Mouse (Mus musculus): ENCODE measurements at regions not wholly inside any gene's neighbourhood (a gene's known extent, or its start where the extent isn't known, plus 50 kb on each side); places are given as distances from the start of the nearest gene placed in this dataset.
"Not testable (repeated sequence)": the region's sequence is repeated elsewhere in the genome, so short reads cannot be mapped to it uniquely, and the experiment has no call there.

DNA sequence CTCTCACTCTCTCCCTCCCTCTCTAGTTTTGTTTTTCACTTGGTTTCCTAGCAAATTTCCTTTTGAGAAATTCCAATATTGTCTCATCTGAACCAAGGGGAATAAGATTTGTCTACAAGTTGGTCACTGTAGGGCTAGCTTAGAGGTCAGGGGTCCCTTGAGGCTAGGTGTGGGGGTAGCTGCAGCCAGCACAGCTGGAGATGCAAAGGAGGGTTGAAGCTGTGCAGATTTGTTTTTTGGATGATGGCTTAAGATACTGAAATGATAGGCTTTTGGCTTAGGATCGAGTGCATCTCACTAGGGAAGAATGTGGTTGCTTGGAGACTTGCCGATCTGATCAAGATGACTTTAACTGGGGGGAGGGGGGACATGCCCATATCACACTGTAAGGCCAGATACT, 88.3 kb upstream of the Tmem28 start:
- no peak for DNase-seq (ENCODE audit: low spot score)

DNA sequence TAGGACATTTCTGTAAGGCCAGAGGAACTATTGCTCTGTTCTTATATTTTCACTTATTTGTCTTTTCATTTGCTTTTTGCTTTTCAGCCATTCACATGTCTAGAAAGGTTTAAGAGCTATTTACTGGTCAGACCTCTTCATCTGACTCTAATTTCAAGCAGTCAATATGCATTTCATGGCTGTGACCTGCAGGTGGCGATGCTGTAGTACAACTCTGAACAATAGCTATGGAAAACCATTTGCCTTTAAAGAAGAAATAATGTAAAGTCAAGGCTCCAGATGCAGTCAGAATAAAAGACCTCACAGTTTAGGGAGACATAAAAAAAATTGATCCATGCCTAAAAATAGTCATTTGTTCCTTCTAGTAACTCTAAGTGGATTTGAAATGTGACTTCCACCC, 95.7 kb upstream of the Tmem28 start:
- peak; percentile 63 for DNase-seq (ENCODE audit: low spot score)

DNA sequence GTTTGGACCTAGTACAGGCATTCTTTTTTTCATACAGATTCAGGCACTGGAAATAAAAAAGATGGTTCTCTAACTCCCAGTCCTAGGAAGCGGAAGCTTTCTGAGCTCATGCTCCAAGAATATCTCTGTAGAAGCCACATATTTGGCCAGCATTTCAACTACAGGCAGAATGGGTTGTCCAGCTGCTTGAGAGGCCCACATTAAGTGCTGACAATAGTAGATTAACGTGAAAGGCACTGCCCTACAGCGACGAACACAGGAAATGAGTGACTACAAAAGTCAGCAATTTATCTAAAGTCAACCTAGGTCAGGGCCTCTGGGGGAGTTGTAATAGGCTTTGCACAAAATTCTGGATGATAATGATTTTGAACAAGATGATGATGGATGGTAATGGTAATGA, 125.5 kb upstream of the Tmem28 start:
- DNase-seq (ENCODE audit: low spot score): no peak

DNA sequence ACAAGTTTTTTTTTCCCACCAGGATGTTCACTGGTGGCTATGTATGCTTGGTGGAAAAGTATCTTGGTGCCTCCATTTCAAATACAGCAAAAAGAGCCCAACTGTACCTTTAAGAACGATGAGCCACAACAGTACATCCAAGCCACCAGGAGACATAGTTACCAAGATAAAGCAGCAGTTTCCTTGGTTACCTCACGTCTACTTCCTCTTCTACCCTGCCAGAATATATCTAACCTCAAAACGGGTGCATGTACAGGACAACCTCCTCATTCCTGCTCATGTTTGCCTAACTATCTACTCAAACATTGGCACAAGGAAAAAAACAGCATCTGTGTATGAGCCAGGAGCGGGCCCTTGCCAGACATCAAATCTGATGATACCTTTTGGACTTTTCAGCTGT, 129.8 kb upstream of the Tmem28 start:
- no peak for DNase-seq (ENCODE audit: low spot score)

DNA sequence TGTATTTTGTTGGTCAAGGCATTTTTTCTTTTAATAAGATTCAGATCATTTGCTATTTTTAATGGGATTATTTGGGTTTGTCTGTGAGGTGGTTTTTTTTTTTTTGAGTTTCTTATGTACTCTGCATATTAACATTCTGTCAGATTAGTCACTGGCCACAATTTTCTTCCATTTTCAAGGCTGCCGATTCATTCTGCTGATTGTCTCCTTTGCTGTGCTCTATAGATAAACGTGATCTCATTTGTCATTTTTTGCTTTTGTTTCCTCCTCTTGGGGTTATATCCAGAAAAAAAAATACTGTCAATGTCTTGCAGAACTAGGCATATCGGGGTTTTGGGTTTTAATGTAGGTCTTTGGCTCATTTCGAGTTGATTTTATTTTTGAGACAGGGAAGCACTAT, 131.1 kb upstream of the Tmem28 start:
- no peak for DNase-seq (ENCODE audit: low spot score)

DNA sequence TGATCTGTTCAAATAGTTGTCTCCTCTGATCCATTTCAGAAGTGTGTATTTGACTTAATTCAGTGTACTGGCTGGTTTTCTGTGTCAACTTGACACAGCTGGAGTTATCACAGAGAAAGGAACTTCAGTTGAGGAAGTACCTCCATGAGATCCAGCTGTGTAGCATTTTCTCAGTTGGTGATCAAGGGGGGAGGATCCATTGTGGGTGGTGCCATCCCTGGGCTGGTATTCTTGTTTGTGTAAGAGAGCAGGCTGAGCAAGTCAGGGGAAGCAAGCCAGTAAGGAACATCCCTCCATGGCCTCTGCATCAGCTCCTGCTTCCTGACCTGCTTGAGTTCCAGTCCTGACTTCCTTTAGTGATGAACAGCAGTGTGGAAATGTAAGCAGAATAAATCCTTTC, 138.3 kb upstream of the Tmem28 start:
- DNase-seq (ENCODE audit: low spot score): not testable (repeated sequence)

DNA sequence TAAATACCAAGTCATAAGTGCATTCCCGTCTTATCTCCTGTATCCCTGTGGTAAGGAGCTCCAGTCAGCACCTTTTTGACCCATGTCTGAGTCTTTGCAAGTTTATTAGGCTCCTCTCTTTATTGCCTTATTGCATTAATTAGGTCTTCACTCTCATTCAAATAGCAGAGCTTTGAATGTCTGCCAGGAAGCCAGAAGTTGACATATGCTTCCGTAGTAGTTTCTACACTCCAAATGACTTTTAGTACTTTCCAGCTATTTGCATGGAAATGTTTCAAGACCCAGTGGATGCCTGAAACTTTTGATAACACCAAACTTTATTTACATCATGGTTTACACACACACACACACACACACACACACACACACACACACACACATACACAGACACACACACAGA, 153.2 kb upstream of the Tmem28 start:
- DNase-seq (ENCODE audit: low spot score): no peak

DNA sequence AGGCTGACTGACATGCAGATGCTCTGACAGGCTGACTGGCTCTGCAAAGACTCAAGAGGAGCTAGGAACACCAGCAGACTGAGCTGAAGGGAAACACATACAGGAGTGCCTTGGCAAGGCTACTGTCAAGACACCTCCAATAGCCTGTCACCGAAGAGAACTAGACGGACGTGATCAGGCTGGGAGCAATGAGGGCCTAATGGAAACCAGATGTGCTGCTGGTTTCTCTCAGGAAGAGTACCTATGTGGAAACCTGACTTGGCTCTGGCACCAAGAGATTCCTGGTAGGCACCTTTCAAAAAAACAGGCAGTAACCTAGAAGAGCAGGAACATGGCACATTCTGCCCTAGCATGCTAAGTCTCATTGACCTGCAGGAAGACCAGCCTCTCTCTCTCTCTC, 158.3 kb upstream of the Tmem28 start:
- peak; percentile 43 for DNase-seq (ENCODE audit: low spot score)

DNA sequence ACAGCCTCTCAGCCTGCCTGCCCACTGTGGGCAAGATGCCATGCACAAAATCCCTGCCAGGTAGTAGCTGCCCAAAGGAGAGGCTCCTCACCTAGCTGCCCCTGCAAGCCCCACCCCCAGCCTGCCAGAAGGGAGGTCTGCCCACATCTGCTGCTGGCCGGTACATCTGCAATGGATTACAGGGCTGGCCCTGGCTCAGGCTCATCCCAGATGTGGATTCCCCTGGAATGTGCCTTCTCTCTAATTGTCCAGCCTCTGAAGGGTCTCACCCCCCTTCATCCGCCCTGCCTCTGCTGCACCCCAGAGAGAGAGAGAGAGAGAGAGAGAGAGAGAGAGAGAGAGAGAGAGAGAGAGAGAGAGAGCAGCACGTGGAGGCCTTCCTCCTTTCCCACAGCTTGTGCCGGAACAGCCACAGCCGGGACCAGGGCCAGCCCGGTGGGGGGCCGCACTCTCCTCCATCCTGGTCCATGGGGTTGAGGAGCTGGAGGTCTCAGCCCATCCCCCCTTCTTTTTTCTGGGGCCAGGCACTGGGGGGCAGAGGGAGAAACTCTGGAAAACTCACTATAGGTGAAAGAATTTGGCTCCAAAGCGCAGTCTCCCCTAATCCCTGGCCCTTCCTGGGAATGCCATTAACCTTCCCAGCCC, 161.2 kb upstream of the Tmem28 start:
- DNase-seq (ENCODE audit: low spot score): peak; percentile 46

DNA sequence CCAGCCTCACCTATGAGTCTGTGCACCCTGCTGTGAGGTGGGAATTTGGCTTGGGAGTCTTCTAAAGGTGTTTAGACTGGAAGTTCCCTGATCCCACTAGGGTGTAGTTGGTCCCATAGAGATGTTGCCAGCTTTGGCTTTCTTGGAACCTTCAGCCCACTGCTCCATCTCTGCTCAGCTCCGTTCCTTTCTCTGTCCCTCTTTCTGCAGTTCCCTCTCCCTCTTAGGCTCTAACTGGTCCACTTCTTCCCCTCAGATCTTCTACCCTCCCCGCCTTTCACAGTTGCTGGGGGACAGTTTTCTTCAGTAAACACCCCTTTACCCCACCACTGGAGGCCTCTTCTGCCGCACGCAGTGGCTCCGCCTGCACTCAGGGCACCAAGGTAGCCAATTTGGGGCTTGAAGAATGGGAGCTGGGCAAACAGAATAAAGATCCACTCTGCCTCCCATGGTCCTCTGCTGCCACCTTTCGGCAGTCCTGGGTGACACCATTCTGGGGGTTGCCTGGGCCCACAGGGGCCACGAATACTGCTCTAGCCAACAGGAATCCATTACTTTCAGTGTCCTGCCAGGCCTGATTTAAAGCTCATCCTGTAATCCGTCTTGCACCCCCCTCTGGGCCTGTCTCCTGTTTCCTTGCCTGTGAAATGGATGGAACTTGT, 162.9 kb upstream of the Tmem28 start:
- DNase-seq (ENCODE audit: low spot score): peak; percentile 86

DNA sequence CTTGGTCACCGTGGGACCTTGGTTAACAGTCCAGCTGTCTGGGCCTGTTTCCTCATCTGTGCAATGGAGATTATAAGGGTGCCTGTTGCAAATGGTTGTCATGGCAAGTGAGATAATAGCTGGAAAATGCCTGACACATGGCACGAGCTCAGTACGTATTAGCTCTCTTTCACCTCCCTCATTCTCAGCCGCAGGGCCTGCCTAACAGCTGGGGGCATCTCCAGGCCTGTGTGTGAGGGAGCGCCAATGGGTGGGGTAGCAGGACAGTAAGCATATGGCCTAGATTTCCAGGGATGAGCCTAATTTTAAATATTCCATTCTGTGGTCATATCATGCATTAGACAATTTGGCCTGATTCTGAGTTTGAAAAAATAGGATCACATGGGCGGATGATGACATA, 163.8 kb upstream of the Tmem28 start:
- peak; percentile 3 for DNase-seq (ENCODE audit: low spot score)

DNA sequence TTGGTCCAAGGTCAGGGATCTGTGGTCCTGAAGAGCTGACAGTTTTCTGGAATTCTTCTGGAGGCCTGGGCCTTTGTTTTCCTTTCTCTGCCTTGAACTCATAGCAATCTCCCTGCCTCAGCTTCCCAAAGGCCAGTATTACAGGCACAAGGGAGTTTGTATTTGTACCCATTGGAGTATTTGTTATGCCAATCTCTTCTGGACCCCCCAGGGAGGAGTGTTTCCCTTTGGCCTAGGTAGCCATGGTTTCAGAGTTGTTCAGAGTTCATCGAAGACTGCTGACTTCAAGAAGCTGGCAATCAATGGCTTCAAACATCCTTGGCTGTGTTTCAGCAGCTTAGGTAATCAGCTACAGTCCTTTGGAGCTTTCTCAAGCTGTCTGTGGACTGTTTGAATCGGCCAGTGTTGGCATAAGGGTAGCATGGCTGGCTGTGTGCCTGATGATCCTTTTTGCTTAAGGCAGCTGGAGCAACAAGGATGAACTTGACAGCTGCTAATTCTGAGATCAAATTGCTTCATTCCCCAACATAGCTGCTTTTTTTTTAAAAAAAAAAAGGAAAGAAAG, 161.2 kb upstream of the Pja1 start:
- DNase-seq (ENCODE audit: low spot score): no peak

DNA sequence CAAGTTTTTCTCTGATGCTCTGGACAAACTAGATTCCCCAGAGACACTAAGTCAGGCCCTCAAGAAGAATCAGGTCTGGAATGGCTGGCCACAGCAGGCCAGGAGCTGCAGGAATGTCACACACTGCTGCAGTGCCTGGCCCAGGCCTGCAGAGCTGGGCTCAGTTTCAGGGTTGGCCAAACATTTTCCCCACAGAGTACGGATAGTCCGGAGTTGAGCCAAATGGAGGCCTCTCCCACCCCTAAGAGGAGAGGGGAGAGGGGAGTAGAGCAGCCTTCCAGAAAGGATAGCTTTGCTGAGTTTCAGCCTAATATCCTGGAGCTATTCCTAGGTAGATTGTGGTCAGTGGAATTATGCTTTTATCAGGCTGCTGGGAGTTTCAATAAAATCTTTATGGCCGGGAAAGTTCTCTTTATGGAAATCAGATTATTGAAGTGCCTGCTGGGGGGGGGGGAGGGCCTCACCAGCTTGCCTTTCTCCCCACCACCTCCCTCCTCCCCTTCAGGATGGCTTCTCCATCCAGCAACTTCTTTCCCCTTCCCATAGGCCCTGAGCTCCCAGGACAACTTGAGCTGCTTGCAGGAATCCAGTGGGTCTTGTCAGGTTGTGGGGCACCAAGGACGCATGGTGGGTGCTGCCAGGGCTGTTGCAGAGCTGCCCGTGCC, 153.6 kb upstream of the Pja1 start:
- DNase-seq (ENCODE audit: low spot score): no peak

DNA sequence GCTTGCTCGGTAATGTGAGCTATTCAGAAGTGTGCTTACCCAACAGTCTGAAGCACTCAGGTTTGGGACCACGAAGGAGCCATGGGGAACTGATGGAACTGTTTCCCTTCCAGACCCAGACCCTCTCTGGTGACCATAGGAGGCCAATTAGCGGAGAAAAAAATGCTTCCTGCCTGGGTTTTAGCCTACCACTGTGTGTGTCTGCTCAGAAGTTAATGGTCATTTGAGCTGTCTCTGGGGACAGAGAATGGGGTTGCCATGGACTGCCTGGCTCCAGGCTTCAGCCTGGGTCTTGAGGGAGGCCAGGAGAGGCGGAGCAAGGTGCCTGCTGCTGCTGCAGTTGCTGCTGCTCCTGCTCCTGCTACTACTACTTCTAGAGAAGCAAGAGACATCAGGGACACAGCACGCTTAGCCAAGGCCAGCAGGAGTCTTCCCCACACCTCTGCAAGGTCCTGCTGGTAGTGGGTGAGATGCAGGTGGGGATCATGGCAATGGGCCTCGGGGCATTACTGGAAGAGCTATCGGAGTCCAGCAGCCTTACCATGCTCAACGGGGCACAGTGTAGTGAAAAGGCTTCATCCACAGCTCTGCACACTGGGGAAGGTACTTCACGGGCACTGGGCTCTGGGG, 141.2 kb upstream of the Pja1 start:
- DNase-seq (ENCODE audit: low spot score): peak; percentile 28

DNA sequence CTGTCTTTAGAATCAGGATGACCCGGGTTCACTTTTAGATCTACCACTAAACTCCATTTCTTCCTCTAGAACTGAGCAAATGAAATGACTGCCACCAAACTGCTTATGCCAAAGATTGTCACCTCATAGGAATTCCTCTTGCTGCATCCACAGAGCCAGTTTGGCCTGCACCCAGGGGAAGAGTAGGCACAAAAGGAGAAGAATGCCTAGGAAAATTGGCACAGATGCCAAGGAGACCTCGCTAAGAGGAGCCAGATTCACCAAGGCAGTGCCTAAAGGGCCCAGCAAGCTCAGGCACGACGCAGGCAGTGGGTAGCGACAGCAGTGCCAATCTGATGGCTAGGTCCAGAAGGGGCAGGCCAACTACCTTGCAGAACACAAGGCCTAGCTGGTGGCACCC, 139.0 kb upstream of the Pja1 start:
- no peak for DNase-seq (ENCODE audit: low spot score)

DNA sequence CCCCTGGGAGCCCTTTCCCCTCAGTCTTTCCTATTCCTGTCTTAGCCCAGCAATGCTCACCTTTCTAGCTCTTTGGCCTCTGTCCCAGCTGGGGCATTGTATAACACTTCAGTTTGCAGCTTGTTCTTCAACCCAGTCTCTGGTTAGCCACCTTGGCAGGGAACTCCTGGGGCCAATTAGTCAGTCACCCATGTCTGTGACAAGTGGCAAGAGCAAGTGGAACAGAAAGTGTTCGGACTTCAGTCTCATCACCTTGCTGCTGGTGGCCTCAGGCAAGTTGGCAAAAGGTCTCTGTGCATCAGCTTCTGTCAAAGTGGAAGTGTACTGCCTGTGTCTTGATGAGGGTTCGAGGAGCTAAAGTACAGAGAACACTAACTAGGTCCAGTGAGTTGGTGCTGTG, 138.5 kb upstream of the Pja1 start:
- no peak for DNase-seq (ENCODE audit: low spot score)

DNA sequence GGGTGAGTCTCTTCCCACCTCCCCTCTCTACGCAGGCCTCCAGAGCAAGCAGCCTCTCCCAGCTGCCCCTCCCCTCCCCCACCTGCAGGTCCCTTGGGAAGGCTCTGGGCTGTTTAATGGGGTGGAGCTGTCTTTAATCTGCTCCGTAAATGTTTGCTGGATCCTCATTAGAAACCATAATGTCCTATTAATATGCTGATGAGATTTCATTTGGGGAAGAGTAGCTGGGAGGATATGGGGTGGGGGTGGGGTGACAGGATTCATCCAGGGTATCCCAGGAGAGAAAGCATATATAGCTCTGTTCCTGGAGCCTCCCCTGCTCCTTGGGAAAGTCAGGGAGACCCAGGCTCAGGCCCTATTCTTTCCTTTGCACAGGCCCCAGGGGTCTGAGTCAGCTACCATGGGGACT, 137.2 kb upstream of the Pja1 start:
- DNase-seq (ENCODE audit: low spot score): no peak

DNA sequence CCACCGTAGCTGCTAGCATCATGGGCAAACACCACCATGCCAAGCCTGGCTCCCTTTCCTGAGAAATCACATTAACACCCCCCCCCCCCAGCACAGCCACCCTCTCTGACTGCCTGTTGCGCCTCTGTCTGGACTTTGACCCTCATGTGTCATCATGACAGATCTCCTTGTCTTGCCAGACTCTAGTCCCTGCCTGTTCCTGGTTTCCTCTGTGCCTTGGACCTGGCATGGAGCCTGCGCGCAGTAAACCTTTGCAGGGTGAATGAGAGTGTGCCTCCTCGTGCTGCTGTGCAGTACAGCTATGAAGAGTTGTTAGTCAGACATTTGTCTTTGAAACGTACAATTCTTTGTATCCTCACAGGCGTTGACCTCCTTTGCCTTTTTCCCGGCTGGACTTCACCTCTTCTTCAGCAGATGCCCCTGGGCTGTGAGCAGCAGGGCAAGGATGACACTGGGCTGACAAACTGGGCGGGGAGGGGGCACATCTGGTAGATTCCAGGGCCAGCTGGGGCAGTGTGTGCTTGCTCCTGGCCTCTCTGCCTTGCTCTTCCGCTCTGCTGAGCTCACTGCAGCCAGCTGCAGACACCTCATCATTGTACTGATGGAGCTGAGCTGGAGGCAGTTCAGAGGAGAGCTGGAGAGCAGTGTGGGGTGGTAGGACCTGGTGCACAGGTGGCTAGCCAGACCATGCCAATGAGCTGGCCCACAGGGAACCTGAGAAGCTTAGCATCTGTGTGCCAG, 134.2 kb upstream of the Pja1 start:
- DNase-seq (ENCODE audit: low spot score): peak; percentile 22

DNA sequence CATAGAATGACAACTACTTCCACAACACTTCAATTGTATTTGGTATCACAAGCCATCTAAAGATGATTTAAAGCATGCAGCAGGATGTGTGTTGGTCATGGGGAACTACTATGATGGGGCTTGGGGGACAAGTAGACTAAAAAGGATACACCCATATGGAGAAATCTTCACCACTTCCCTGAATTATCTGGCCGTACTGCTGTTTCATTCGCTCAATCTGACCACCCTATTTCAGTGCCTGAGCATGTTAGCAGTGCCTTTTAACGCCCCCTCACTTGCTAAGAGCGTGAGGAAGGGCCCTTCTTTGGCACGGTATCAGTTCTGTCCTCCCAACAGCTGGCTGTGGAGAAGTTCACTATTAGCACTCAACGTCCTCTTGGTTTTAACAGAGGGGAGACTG, 132.6 kb upstream of the Pja1 start:
- DNase-seq (ENCODE audit: low spot score): no peak

DNA sequence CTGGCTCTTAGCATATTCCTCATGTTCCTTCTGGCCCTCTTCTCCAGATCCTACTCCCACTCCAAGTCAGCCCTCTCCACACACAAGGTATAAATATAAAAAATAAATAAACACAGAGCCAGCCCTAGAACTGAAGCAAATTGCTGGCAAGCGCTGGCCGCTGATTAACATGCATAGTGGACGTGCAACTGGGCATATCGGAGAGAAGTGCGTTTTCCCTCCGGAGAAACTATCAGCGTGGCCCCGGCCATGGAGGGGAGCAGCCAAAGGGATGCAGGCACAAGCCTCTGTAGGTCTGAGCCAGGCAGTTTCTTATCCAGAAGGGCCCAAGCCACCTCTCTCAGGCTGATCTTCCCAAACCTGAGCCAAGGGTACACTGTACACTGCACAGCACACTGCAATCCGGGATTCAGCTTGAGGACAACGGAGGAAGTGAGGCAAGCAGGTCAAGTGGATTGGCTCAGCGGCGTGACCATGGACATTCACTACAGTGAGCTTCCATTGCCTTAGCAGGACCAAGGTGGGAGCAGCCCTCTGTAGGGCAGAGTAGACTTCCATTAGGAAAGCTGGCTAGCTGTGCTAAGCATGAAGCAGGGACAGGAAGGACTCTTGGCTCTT, 131.3 kb upstream of the Pja1 start:
- no peak for DNase-seq (ENCODE audit: low spot score)

DNA sequence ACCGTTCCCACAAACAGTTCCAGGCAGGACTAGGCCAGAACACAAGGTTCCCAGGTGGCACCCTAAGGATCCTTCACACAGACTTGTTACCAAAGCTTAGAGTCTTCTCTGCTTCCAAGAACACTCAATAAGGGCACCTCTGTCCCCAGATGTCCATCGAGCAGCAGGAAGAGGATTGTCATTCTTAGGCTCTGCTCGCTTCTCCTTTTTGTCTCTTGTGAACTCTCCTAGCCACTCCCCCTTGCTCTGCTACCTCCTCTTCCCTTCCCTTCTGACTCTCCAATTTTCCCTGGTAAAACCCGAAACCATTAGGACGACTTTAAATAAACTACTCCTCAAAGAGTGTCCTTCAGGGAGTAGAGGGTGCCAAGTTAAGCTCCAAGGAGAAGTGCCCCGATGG, 124.4 kb upstream of the Pja1 start:
- no peak for DNase-seq (ENCODE audit: low spot score)

Data from embryo, embryonic 10 days (tissue).